Mouse (Mus musculus) hindbrain, embryonic 16.5 days (tissue): ENCODE measurements around the gene Klhl22. TPM values are rescaled to one million over a fixed set of nuclear protein-coding genes. Genes with fewer than 3 reads are reported as not detected.

Experiments
- polyA plus RNA-seq: library from polyadenylated mRNA; unstranded; fragments of >200 nt; fragmentation: Nextera tagmentation; extraction: Ambion mirVana; gene quantifications from 2 replicates; pipeline ENCODE4 v1.2.1, GENCODE M21; 2015

Gene Klhl22
- polyA plus RNA-seq, 1 experiment from 2014 or later, result 90.2 TPM

Other genes starting within 250 kb of the Klhl22 start
- gene Thap7, start 228.5 kb upstream of the Klhl22 start, polyA plus RNA-seq, result 65.1 and 65.8 TPM in 2 replicates
- gene Lrrc74b, start 198.4 kb upstream of the Klhl22 start, polyA plus RNA-seq, result 1.7 and 1.8 TPM in 2 replicates
- gene P2rx6, start 197.7 kb upstream of the Klhl22 start, polyA plus RNA-seq, result 3.0 and 3.2 TPM in 2 replicates
- gene Slc7a4, start 176.4 kb upstream of the Klhl22 start, polyA plus RNA-seq, result 53.9 and 54.6 TPM in 2 replicates
- 23.6 and 30.4 TPM in 2 replicates for gene Smpd4, start 140.3 kb upstream of the Klhl22 start, polyA plus RNA-seq
- 16.6 and 18.0 TPM in 2 replicates for gene Ccdc74a, start 113.1 kb upstream of the Klhl22 start, polyA plus RNA-seq
- gene Med15, start 26.7 kb upstream of the Klhl22 start, polyA plus RNA-seq, result 43.2 and 52.6 TPM in 2 replicates
- 1.4 TPM in 2 replicates for gene Scarf2, start 37.7 kb downstream of the Klhl22 start, polyA plus RNA-seq
- gene B830017H08Rik, start 73.5 kb downstream of the Klhl22 start, polyA plus RNA-seq, result 3.3 and 3.9 TPM in 2 replicates
- gene Car15, start 78.7 kb downstream of the Klhl22 start, polyA plus RNA-seq, result 3.5 and 3.8 TPM in 2 replicates
- gene Gm20518, start 132.1 kb downstream of the Klhl22 start, polyA plus RNA-seq, result 0.29 and 0.36 TPM in 2 replicates
- gene Tssk1, start 134.6 kb downstream of the Klhl22 start, polyA plus RNA-seq, result 0.05 TPM in 1 of 2 replicates, not detected in the other
- gene Dgcr2, start 138.9 kb downstream of the Klhl22 start, polyA plus RNA-seq, result 105 and 116 TPM in 2 replicates
- gene Tssk2, start 139.0 kb downstream of the Klhl22 start, polyA plus RNA-seq, result 0.11 TPM in 1 of 2 replicates, not detected in the other
- gene Ess2, start 151.7 kb downstream of the Klhl22 start, polyA plus RNA-seq, result 41.8 and 46.2 TPM in 2 replicates
- gene Gsc2, start 155.4 kb downstream of the Klhl22 start, polyA plus RNA-seq, result 0.70 and 1.4 TPM in 2 replicates
- gene Slc25a1, start 168.6 kb downstream of the Klhl22 start, polyA plus RNA-seq, result 203 and 210 TPM in 2 replicates
- not detected in 2 replicates for gene Vpreb2, start 220.8 kb downstream of the Klhl22 start, polyA plus RNA-seq